Mouse (Mus musculus): Measurements from ENCODE around the gene Gm10188.

GRCm38 (mm10) chr1:132264577-132264976 lies 35.0 kb upstream of the Gm10188 start:
- 0 out of 2 replicates have a peak, but pooled peaks have one; percentile 32 for TF ChIP-seq EP300 (IDR thresholded peaks at IDR 0.05; ENCODE audit: low read length)
- TF ChIP-seq GABPA (IDR thresholded peaks at IDR 0.05; ENCODE audit: insufficient replicate concordance, low read depth, low read length) = no peak
- peak; percentile 80 for TF ChIP-seq ETS1 (conservative IDR thresholded peaks at IDR 0.05; ENCODE audit: low read depth, low read length)
